In the genomic region with DNA sequence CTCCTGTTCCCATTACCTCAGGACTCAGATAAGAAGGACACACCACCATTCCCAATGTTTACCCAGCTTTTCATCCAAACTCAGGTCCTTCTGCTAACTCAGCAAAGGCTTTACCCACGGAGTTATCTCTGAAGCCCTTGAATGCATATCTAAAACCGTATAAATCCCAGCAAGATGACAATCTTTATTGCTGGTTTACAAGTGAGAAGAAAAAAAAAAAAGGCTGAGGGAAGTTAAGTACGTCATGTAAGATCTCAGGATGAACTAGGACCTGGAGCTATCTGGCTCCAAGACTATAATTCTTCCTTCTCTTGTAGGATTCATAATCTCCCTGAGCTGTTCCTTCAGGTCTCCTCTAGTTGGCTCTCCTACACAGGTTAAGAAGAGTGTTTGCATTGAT, we compare ENCODE assay signal across 21 mouse cellular contexts. TPM values are rescaled to one million over a fixed set of nuclear protein-coding genes. Genes with fewer than 3 reads are reported as not detected.
A peak's percentile ranks its signal among the peaks of the same experiment; 100 is the strongest.
DNase-seq lines count a peak whose midpoint lies in the region; ATAC-seq and TF ChIP-seq lines count a peak whose summit lies in the region.
"Had no signal": no experiment of that assay in that cellular context is flagged by ENCODE, and none has a peak within 500 bp of the region (broad histone marks: within the 10 kb centered on the region; RNA-seq: fewer than 3 reads in every experiment).

No protein-coding gene starts in this region.

- intact Hi-C loops in left cerebral cortex, adult 2 months (cut with DNase I): no loop called here
- intact Hi-C loops in left cerebral cortex, postnatal 36 days (cut with DNase I): no loop called here

- no peak overlapping the region for H3K9ac ChIP-seq in forebrain, postnatal 0 days
- H3K9ac ChIP-seq in forebrain, embryonic 14.5 days (ENCODE audit: low read length): no peak overlapping the region
- no peak overlapping the region for H3K9ac ChIP-seq in intestine, postnatal 0 days (ENCODE audit: low read depth, low read length)
- H3K9ac ChIP-seq: embryonic facial prominence, embryonic 15.5 days; forebrain, embryonic 12.5 days; heart, embryonic 12.5 days had no signal

- no peaks in the 10 kb centered on the region for H3K36me3 ChIP-seq in forebrain, postnatal 0 days (ENCODE audit: insufficient read depth)
- no peaks in the 10 kb centered on the region for H3K36me3 ChIP-seq in forebrain, embryonic 14.5 days (ENCODE audit: control insufficient read depth, insufficient read depth, low read length)
- no peaks in the 10 kb centered on the region for H3K36me3 ChIP-seq in intestine, postnatal 0 days (ENCODE audit: control insufficient read depth, insufficient read depth)
- H3K36me3 ChIP-seq: embryonic facial prominence, embryonic 15.5 days; forebrain, embryonic 12.5 days; heart, embryonic 12.5 days had no signal

- H3K4me1 ChIP-seq in forebrain, postnatal 0 days (ENCODE audit: insufficient read depth): no peaks in the 10 kb centered on the region; the same call in 1 of the 2 replicates
- peaks cover 8% of the 10 kb centered on the region for H3K4me1 ChIP-seq in forebrain, embryonic 14.5 days (ENCODE audit: control insufficient read depth, insufficient read depth, low read length)
- no peaks in the 10 kb centered on the region for H3K4me1 ChIP-seq in intestine, postnatal 0 days (replicated peaks; ENCODE audit: control insufficient read depth, insufficient read depth, low read length)

- 91% methylated on average over 3 of the region's 3 CpGs for WGBS in forebrain, postnatal 0 days
- WGBS in forebrain, embryonic 14.5 days: 84% methylated on average over 3 of the region's 3 CpGs
- WGBS in intestine, postnatal 0 days: 30% methylated on average over 3 of the region's 3 CpGs

- TF ChIP-seq CTCF in forebrain, postnatal 0 days (IDR thresholded peaks at IDR 0.05; ENCODE audit: low read depth): 0 out of 2 replicates have a peak, but pooled peaks have one; percentile 2
- TF ChIP-seq CTCF in left cerebral cortex, adult 2 months (IDR thresholded peaks at IDR 0.05): peak; percentile 4; the same call in 1 of the 2 replicates
- peak; percentile 48 for TF ChIP-seq CTCF in intestine, postnatal 0 days (IDR thresholded peaks at IDR 0.05; ENCODE audit: low read depth)

- no peak overlapping the region for H3K4me2 ChIP-seq in forebrain, postnatal 0 days (ENCODE audit: low read depth)
- H3K4me2 ChIP-seq in forebrain, embryonic 14.5 days (ENCODE audit: low read length): no peak overlapping the region
- H3K4me2 ChIP-seq in intestine, postnatal 0 days (replicated peaks; ENCODE audit: low read depth): no peak overlapping the region
- H3K4me2 ChIP-seq: embryonic facial prominence, embryonic 15.5 days; forebrain, embryonic 12.5 days; heart, embryonic 12.5 days had no signal

- no peak for DNase-seq in forebrain, postnatal 0 days
- DNase-seq in forebrain, embryonic 14.5 days (ENCODE audit: low spot score): no peak
- no peak for DNase-seq in left cerebral cortex, adult 2 months (ENCODE audit: extremely low spot score in 1 of 2, low spot score in 2 of 2)
- DNase-seq in left cerebral cortex, postnatal 36 days (ENCODE audit: low spot score in 2 of 2): no peak
- peak; percentile 85 for DNase-seq in fat pad, adult 2 months (ENCODE audit: extremely low read depth, low read depth, low spot score)
- DNase-seq in retina, postnatal 1 day: no peak
- DNase-seq in layer of hippocampus, adult 8-10 months (ENCODE audit: low spot score in 2 of 2): no peak
- DNase-seq: adrenal gland, adult 8-10 months; adrenal gland, postnatal 36 days; cerebellum, adult 11 months; cerebellum, adult 8-10 months; embryo, embryonic 11 days had no signal

- H3K27ac ChIP-seq in forebrain, postnatal 0 days (ENCODE audit: low read depth, low read length): no peak overlapping the region
- no peak overlapping the region for H3K27ac ChIP-seq in forebrain, embryonic 14.5 days (ENCODE audit: low read depth, low read length)
- no peak overlapping the region for H3K27ac ChIP-seq in left cerebral cortex, adult 2 months
- no peak overlapping the region for H3K27ac ChIP-seq in intestine, postnatal 0 days (ENCODE audit: low read depth, low read length)
- H3K27ac ChIP-seq: embryonic facial prominence, embryonic 15.5 days; forebrain, embryonic 12.5 days had no signal

- no peaks in the 10 kb centered on the region for H3K27me3 ChIP-seq in forebrain, postnatal 0 days (ENCODE audit: insufficient read depth, low read length)
- H3K27me3 ChIP-seq in forebrain, embryonic 14.5 days (replicated peaks; ENCODE audit: control insufficient read depth, insufficient read depth, low read length): no peaks in the 10 kb centered on the region
- no peaks in the 10 kb centered on the region for H3K27me3 ChIP-seq in intestine, postnatal 0 days (replicated peaks; ENCODE audit: control insufficient read depth, insufficient read depth, low read length)
- H3K27me3 ChIP-seq: embryonic facial prominence, embryonic 15.5 days; heart, embryonic 12.5 days had no signal

- ATAC-seq in forebrain, postnatal 0 days: no peak
- ATAC-seq in forebrain, embryonic 14.5 days: no peak
- ATAC-seq in intestine, postnatal 0 days: no peak

- no peaks in the 10 kb centered on the region for H3K9me3 ChIP-seq in forebrain, postnatal 0 days (ENCODE audit: low read length)
- H3K9me3 ChIP-seq in forebrain, embryonic 14.5 days (replicated peaks; ENCODE audit: control insufficient read depth, low read length): no peaks in the 10 kb centered on the region
- no peaks in the 10 kb centered on the region for H3K9me3 ChIP-seq in intestine, postnatal 0 days (ENCODE audit: control insufficient read depth)
- H3K9me3 ChIP-seq: embryonic facial prominence, embryonic 15.5 days; forebrain, embryonic 12.5 days; heart, embryonic 12.5 days had no signal

- no peak overlapping the region for H3K4me3 ChIP-seq in forebrain, postnatal 0 days (ENCODE audit: low read depth, low read length)
- no peak overlapping the region for H3K4me3 ChIP-seq in forebrain, embryonic 14.5 days (ENCODE audit: low read depth, low read length)
- no peak overlapping the region for H3K4me3 ChIP-seq in left cerebral cortex, adult 2 months
- no peak overlapping the region for H3K4me3 ChIP-seq in intestine, postnatal 0 days (ENCODE audit: low read depth, low read length)
- H3K4me3 ChIP-seq: embryonic facial prominence, embryonic 15.5 days; erythroblast, embryonic 14.5 days; forebrain, embryonic 12.5 days; gastrocnemius, adult 2 months; heart, embryonic 12.5 days had no signal

RNA-seq across cellular contexts. Expression of a gene that starts 11.2 kb away (rescaled TPM):
- total RNA-seq in forebrain, postnatal 0 days (2014; rRNA removed): 9.5 and 9.7 TPM in 2 replicates
- polyA plus RNA-seq in forebrain, postnatal 0 days (2015; fragmentation: Nextera tagmentation; extraction: Ambion mirVana): 8.2 and 11.2 TPM in 2 replicates
- 13.8 and 14.0 TPM in 2 replicates for polyA plus RNA-seq in forebrain, embryonic 14.5 days (2014; fragmentation: Nextera tagmentation; extraction: Ambion mirVana)
- 10 to 100 TPM; 17.8 to 23.1 TPM for total RNA-seq in left cerebral cortex, adult 2 months (2021)
- 10 to 100 TPM; 22.4 to 23.7 TPM for total RNA-seq in left cerebral cortex, postnatal 36 days (2021)
- polyA plus RNA-seq in intestine, postnatal 0 days (2015; fragmentation: Nextera tagmentation; extraction: Ambion mirVana): 40.5 and 48.6 TPM in 2 replicates
- 10 to 100 TPM; 22.8 to 39.8 (median 30.9) TPM for total RNA-seq in layer of hippocampus, adult 8-10 months (2022)

RNA-seq across cellular contexts. Expression of a gene that starts 38.3 kb away (rescaled TPM):
- total RNA-seq in forebrain, postnatal 0 days (2014; rRNA removed): 0.24 TPM in 1 of 2 replicates, not detected in the other
- polyA plus RNA-seq in forebrain, postnatal 0 days (2015; fragmentation: Nextera tagmentation; extraction: Ambion mirVana): not detected in 2 replicates
- 0.07 TPM in 1 of 2 replicates, not detected in the other for polyA plus RNA-seq in forebrain, embryonic 14.5 days (2014; fragmentation: Nextera tagmentation; extraction: Ambion mirVana)
- under 1 TPM in 1 of 2 experiments, not detected in 1; 0.26 TPM for total RNA-seq in left cerebral cortex, adult 2 months (2021)
- not detected for total RNA-seq in left cerebral cortex, postnatal 36 days (2021)
- 0.05 TPM in 1 of 2 replicates, not detected in the other for polyA plus RNA-seq in intestine, postnatal 0 days (2015; fragmentation: Nextera tagmentation; extraction: Ambion mirVana)
- total RNA-seq in layer of hippocampus, adult 8-10 months (2022): under 1 TPM in 1 of 4 experiments, not detected in 3; 0.13 TPM
- total RNA-seq: gastrocnemius, postnatal 25 days had no signal
- polyA plus RNA-seq: embryonic facial prominence, embryonic 11.5 days; erythroblast, embryonic 14.5 days; forebrain, embryonic 12.5 days; hindbrain, embryonic 11.5 days had no signal

RNA-seq across cellular contexts. Expression of a gene that starts 60.0 kb away (rescaled TPM):
- 24.9 and 33.4 TPM in 2 replicates for total RNA-seq in forebrain, postnatal 0 days (2014; rRNA removed)
- 17.5 and 34.3 TPM in 2 replicates for polyA plus RNA-seq in forebrain, postnatal 0 days (2015; fragmentation: Nextera tagmentation; extraction: Ambion mirVana)
- 33.9 and 42.6 TPM in 2 replicates for polyA plus RNA-seq in forebrain, embryonic 14.5 days (2014; fragmentation: Nextera tagmentation; extraction: Ambion mirVana)
- total RNA-seq in left cerebral cortex, adult 2 months (2021): 10 to 100 TPM; 43.9 to 53.2 TPM
- 10 to 100 TPM; 28.0 to 54.5 TPM for total RNA-seq in left cerebral cortex, postnatal 36 days (2021)
- polyA plus RNA-seq in intestine, postnatal 0 days (2015; fragmentation: Nextera tagmentation; extraction: Ambion mirVana): 29.5 and 38.0 TPM in 2 replicates
- 10 to 100 TPM; 43.2 to 57.0 (median 47.7) TPM for total RNA-seq in layer of hippocampus, adult 8-10 months (2022)
